Mouse (Mus musculus) heart, embryonic 14.5 days (tissue): Measurements from ENCODE around the gene Slc39a11. TPM values are rescaled to one million over a fixed set of nuclear protein-coding genes. Genes with fewer than 3 reads are reported as not detected.

ENCODE experiments used
- ATAC-seq: fragments of 200-750 bp; cut with Nextera tagmentation; 2 replicates; pipeline ENCODE4 v1.8.0; 2017; ENCODE audit warnings: low read depth, moderate TSS enrichment; ENCODE audit not compliant: insufficient number of reproducible peaks, insufficient read depth, low FRiP score
- H3K27ac ChIP-seq, 2 experiments: fragments of 200-500 bp in 1 of 2; fragments of 300-500 bp in 1 of 2; sonication (generic) in 1 of 2; replicated peaks in 1 of 2; 2 replicates each; pipeline ENCODE4 v1.5.1; 2012 to 2014; ENCODE audit warnings: low read depth in 2 of 2, low read length in 2 of 2, control low read depth in 1 of 2, mild to moderate bottlenecking in 1 of 2, mixed read lengths in 1 of 2; ENCODE audit not compliant: control insufficient read depth in 1 of 2, insufficient read depth in 1 of 2
- H3K27me3 ChIP-seq: fragments of 300-500 bp; sonication (generic); 2 replicates; pipeline ENCODE4 v1.6.1; 2014; ENCODE audit warnings: mild to moderate bottlenecking, low read length, control low read depth; ENCODE audit not compliant: control insufficient read depth, insufficient read depth
- H3K36me3 ChIP-seq: fragments of 300-500 bp; sonication (generic); 2 replicates; pipeline ENCODE4 v1.6.1; 2014; ENCODE audit warnings: mild to moderate bottlenecking, control low read depth, low read length, mixed read lengths; ENCODE audit not compliant: control insufficient read depth, insufficient read depth
- H3K4me1 ChIP-seq, 2 experiments: fragments of 200-500 bp in 1 of 2; fragments of 300-500 bp in 1 of 2; sonication (generic) in 1 of 2; 2 replicates each; pipeline ENCODE4 v1.6.1; 2012 to 2014; ENCODE audit warnings: low read length in 2 of 2, control low read depth in 1 of 2, mixed read lengths in 1 of 2; ENCODE audit not compliant: control insufficient read depth in 2 of 2, insufficient read depth in 2 of 2
- H3K4me2 ChIP-seq: fragments of 300-500 bp; sonication (generic); 2 replicates; pipeline ENCODE4 v1.6.1; 2014; ENCODE audit warnings: mild to moderate bottlenecking, low read length
- H3K4me3 ChIP-seq, 2 experiments: fragments of 200-500 bp in 1 of 2; fragments of 300-500 bp in 1 of 2; sonication (generic) in 1 of 2; 2 replicates each; pipeline ENCODE4 v1.5.1; 2012 to 2014; ENCODE audit warnings: low read length in 2 of 2, mild to moderate bottlenecking in 2 of 2, control low read depth in 1 of 2, low read depth in 1 of 2, moderate library complexity in 1 of 2; ENCODE audit not compliant: control insufficient read depth in 1 of 2, insufficient read depth in 1 of 2
- H3K9ac ChIP-seq: fragments of 300-500 bp; sonication (generic); 2 replicates; pipeline ENCODE4 v1.6.1; 2014; ENCODE audit warnings: mild to moderate bottlenecking, low read length
- H3K9me3 ChIP-seq: fragments of 300-500 bp; sonication (generic); 2 replicates; pipeline ENCODE4 v1.6.1; 2016; ENCODE audit warnings: low read length, control low read depth; ENCODE audit not compliant: control insufficient read depth
- WGBS: fragments of 180-500 bp; shearing (Covaris S2); extraction: QIAGEN DNeasy Blood & Tissue Kit; methylation state at CpG from one replicate; pipeline ENCODE4 v1.1.7; 2014; 5-methylcytosine and 5-hydroxymethylcytosine counted together
- polyA plus RNA-seq: library from polyadenylated mRNA; unstranded; fragments of >200 nt; fragmentation: Nextera tagmentation; extraction: Ambion mirVana; gene quantifications from 2 replicates; pipeline ENCODE4 v1.2.1, GENCODE M21; 2014

The Slc39a11 gene
- polyA plus RNA-seq, 1 experiment from 2014 or later, result 13.6 TPM

DNA sequence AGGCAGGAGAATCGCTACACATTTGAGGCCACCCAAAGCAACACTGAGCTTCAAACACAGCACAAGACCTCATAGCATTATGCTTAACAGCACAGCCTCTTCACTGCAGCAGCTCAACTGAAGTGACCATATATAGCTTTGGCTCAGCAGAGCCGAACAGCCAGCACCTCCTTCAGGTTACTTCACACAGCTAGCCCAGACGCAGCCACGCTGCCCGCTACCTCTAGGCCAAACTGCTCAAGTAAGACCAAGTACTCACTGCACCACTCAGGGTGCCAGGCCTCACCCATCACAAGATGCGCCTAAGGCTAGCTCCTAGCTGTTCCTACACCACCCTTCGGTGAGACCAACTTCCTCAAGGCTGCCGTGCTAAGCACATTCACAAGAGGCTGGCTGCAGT, 28.5 kb upstream of the Slc39a11 start:
- H3K36me3 ChIP-seq, result peaks cover 44% of the 10 kb centered on the region
- 45% methylated on average over 8 of the region's 8 CpGs for WGBS
- H3K4me3 ChIP-seq, result no peak overlapping the region
- peak overlapping the region; percentile 52; the same call in 1 of the 2 replicates for H3K9ac ChIP-seq
- no peak for ATAC-seq
- H3K4me1 ChIP-seq, result peaks cover 10 to 43% of the 10 kb centered on the region in 2 experiments
- H3K9me3 ChIP-seq, result no peaks in the 10 kb centered on the region
- H3K4me2 ChIP-seq, result 0 out of 2 replicates have a peak overlapping the region, but pooled peaks have one; percentile 37
- H3K27ac ChIP-seq, result peak overlapping the region; percentile 75 to 79
- no peaks in the 10 kb centered on the region for H3K27me3 ChIP-seq

DNA sequence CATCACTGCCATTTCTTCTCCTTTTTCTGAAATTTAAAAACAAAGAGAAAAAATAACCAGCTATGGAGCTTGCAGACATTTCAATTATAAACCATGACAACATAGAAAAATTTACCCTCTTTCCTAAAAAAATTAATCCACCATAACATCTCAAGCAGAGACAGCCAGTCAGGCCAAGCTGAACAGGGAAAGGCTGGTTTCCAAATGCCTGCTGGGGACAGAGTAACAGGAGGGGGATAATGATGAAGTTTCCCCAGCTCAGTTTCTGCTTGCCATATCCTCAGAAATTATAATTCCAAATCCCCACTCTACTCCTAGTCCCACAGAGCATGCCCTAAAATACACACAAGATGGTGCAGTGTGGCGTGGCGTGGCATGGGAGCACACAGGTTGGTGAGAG, 27.5 kb upstream of the Slc39a11 start:
- H3K9ac ChIP-seq, result no peak overlapping the region
- peak overlapping the region in 1 of 2 experiments; percentile 79; a peak in 1 of 4 replicates for H3K27ac ChIP-seq
- H3K36me3 ChIP-seq, result peaks cover 49% of the 10 kb centered on the region
- 98% methylated on average over 2 of the region's 2 CpGs for WGBS
- H3K4me3 ChIP-seq, result no peak overlapping the region
- no peak overlapping the region for H3K4me2 ChIP-seq
- H3K27me3 ChIP-seq, result no peaks in the 10 kb centered on the region
- peaks cover 8 to 40% of the 10 kb centered on the region in 2 experiments for H3K4me1 ChIP-seq
- ATAC-seq, result no peak
- H3K9me3 ChIP-seq, result no peaks in the 10 kb centered on the region

DNA sequence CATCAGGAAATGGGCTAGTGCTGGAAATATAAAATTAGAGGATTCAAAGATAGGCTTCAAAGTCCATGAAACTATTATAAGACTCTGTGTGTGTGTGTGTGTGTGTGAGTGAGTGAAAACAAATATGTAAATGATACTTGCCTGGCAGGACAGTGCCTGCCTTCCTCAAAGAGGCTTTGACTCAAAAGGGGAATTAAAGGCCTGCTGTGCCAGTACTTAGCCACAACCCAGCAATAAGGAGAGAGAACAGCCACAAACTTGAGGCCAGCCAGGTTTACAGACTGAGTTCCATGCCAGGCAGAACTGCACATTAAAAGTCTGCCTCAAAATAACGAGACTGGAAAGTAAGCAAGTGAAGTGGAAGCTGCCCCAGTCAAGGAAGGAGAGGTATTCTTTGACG, 27.0 kb upstream of the Slc39a11 start:
- peaks cover 8 to 36% of the 10 kb centered on the region in 2 experiments for H3K4me1 ChIP-seq
- no peak for ATAC-seq
- H3K9me3 ChIP-seq, result no peaks in the 10 kb centered on the region
- H3K36me3 ChIP-seq, result peaks cover 55% of the 10 kb centered on the region
- no peak overlapping the region for H3K27ac ChIP-seq
- no peak overlapping the region for H3K4me2 ChIP-seq
- no peaks in the 10 kb centered on the region for H3K27me3 ChIP-seq
- H3K9ac ChIP-seq, result no peak overlapping the region
- WGBS, result 88% methylated on average over 2 of the region's 2 CpGs
- H3K4me3 ChIP-seq, result no peak overlapping the region

DNA sequence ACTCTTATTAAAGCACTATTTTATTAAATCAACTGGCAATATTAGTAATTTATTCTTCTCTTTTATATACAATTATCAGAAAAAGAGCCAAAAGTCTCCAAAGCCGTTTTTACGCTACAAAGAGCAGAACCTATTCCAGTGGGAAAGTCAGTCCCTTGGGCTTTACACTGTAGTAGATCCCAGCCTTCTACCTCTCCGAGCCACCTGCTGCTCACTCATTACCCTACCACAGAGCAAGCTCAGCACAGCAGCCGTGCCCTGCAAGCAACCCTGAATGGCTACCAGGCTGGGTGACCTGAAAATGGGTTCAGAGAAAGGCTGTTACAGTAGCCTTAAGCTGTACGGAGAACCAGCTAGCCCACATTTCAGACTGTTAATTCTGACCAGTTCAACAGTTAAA, 24.7 kb upstream of the Slc39a11 start:
- Histone ChIP-seq H3K9ac (no peak overlapping the region), H3K27ac (no peak overlapping the region), H3K4me3 (no peak overlapping the region), H3K4me1 (peaks cover 6 to 25% of the 10 kb centered on the region in 2 experiments), H3K4me2 (no peak overlapping the region), H3K36me3 (peaks cover 72% of the 10 kb centered on the region), H3K27me3 (no peaks in the 10 kb centered on the region), H3K9me3 (no peaks in the 10 kb centered on the region)
- 87% methylated on average over 5 of the region's 5 CpGs for WGBS
- ATAC-seq, result no peak

DNA sequence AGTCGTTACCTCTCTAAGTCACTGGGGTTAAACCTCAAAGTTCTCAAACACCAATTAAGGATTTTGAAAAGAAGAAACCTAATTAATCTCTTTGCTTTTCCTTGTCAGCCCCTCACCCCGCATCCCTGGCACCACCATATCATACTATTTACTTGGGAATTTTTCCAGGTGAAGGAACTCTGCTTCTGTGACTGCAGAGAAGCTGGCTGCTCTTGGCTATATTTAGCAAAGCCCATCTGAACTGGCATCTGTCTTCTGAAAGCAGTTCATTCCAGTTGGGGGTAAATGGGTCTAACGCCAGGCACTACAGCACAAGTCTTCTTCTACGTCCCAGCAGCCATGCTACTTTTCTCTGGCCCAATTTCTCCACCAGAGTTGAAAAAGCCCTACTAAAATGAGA, 23.7 kb upstream of the Slc39a11 start:
- no peaks in the 10 kb centered on the region for H3K9me3 ChIP-seq
- peak overlapping the region; percentile 41 for H3K9ac ChIP-seq
- H3K4me1 ChIP-seq, result peaks cover 6 to 28% of the 10 kb centered on the region in 2 experiments
- H3K4me2 ChIP-seq, result peak overlapping the region; percentile 37
- ATAC-seq, result no peak
- no peaks in the 10 kb centered on the region for H3K27me3 ChIP-seq
- WGBS, result 44% methylated on average over 4 of the region's 4 CpGs
- no peak overlapping the region for H3K4me3 ChIP-seq
- peak overlapping the region; percentile 46 to 72 for H3K27ac ChIP-seq
- peaks cover 79% of the 10 kb centered on the region for H3K36me3 ChIP-seq

DNA sequence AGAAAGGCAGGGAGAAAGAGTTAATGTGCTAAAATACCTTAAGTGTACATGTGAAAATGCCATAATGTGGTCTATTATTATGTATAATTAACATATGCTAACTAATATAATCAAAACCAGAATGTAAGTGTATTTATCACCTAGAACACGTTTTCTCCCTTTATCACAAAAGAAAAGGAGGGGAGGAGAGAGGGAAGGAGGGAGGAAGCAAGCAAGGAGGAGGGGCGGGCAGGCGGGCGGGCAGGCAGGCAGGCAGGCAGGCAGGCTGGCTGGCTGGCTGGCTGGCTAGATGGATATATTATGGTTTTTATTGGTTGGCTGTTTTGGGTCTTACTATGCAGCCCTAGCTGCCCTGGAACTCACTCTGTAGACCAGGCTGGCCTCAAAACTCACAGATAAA, 19.8 kb upstream of the Slc39a11 start:
- H3K27ac ChIP-seq, result no peak overlapping the region
- no peak for ATAC-seq

DNA sequence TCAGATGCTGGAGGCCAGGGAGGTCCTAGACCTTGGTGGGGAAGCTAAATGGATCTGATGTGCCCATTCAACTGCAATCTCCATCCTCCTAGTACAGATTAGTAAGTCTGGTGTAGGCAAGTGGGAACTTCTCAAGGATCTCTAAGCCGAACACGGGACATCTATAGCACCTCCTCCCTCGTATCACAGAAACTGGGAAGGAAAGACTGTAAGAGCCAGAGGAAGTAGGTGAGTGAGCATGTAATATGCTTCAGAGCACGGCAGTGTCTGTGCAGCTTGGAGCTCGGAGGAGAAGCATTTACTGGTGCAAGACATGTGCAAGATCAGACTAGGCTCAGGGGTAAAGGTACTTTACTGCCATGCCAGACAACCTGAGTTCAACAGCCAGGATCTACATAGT, 19.0 kb upstream of the Slc39a11 start:
- H3K4me3 ChIP-seq, result no peak overlapping the region
- H3K36me3 ChIP-seq, result peaks cover 68% of the 10 kb centered on the region
- no peak for ATAC-seq
- peaks cover 3 to 30% of the 10 kb centered on the region in 2 experiments for H3K4me1 ChIP-seq
- no peak overlapping the region for H3K27ac ChIP-seq
- 81% methylated on average over 5 of the region's 5 CpGs for WGBS
- H3K27me3 ChIP-seq, result no peaks in the 10 kb centered on the region
- H3K9ac ChIP-seq, result no peak overlapping the region
- H3K4me2 ChIP-seq, result no peak overlapping the region
- no peaks in the 10 kb centered on the region for H3K9me3 ChIP-seq

More for the DNA sequence above, 19.8 kb upstream of the Slc39a11 start:
- peaks cover 5 to 38% of the 10 kb centered on the region in 2 experiments for H3K4me1 ChIP-seq
- 74% methylated on average over 4 of the region's 4 CpGs for WGBS
- H3K4me3 ChIP-seq, result no peak overlapping the region
- H3K4me2 ChIP-seq, result no peak overlapping the region
- peaks cover 69% of the 10 kb centered on the region for H3K36me3 ChIP-seq
- H3K27me3 ChIP-seq, result no peaks in the 10 kb centered on the region
- no peak overlapping the region for H3K9ac ChIP-seq
- H3K9me3 ChIP-seq, result no peaks in the 10 kb centered on the region

DNA sequence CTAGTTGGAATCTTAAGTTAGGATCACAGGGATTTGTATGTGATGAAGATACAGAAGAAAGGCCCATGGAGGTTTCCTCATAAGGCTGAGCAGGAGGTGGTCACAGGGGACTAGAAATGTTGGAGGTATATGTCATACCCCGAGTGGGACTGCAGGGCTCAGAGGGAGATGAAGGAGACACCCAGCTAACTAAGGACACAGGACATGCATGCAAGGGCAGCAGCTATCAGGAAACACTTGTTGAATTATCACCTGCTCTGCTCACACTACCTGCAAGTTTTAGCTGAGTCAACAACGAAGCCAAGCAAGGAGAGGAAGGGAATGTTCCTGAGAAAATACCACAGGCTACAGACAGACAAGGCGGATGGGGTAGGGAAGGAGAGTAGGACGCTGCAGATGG, 17.8 kb upstream of the Slc39a11 start:
- Histone ChIP-seq H3K36me3 (peaks cover 73% of the 10 kb centered on the region), H3K4me3 (no peak overlapping the region), H3K4me2 (no peak overlapping the region), H3K27me3 (no peaks in the 10 kb centered on the region), H3K4me1 (peaks cover 2 to 24% of the 10 kb centered on the region in 2 experiments; a peak in 3 of 4 replicates), H3K9me3 (no peaks in the 10 kb centered on the region), H3K9ac (no peak overlapping the region), H3K27ac (peak overlapping the region in 1 of 2 experiments; percentile 19; a peak in 1 of 4 replicates)
- ATAC-seq, result no peak
- 65% methylated on average over 4 of the region's 4 CpGs for WGBS
